Mouse (Mus musculus) intestine, embryonic 14.5 days (tissue): ENCODE data around the gene BC034090. TPM values are rescaled to one million over a fixed set of nuclear protein-coding genes. Genes with fewer than 3 reads are reported as not detected.
A peak's percentile ranks its signal among the peaks of the same experiment; 100 is the strongest.

Source experiments
- ATAC-seq: fragments of 200-750 bp; cut with Nextera tagmentation; replicated peaks from 2 replicates; pipeline ENCODE4 v1.8.0; 2017; ENCODE audit warnings: low read depth, moderate number of reproducible peaks, moderate TSS enrichment, moderate library complexity; ENCODE audit not compliant: low FRiP score, low TSS enrichment
- DNase-seq: peaks from one replicate; pipeline ENCODE4 v3.0.0-alpha.2; 2018; ENCODE audit warnings: low spot score
- H3K27ac ChIP-seq: fragments of 300-500 bp; sonication (generic); 2 replicates; pipeline ENCODE4 v1.5.1; 2014; ENCODE audit warnings: low read depth, mild to moderate bottlenecking, control low read depth
- H3K27me3 ChIP-seq: fragments of 300-500 bp; sonication (generic); replicated peaks from 2 replicates; pipeline ENCODE4 v1.6.1; 2014; ENCODE audit warnings: low read length, control low read depth; ENCODE audit not compliant: control insufficient read depth, insufficient read depth
- H3K36me3 ChIP-seq: fragments of 300-500 bp; sonication (generic); 2 replicates; pipeline ENCODE4 v1.6.1; 2014; ENCODE audit warnings: low read length, control low read depth; ENCODE audit not compliant: control insufficient read depth, insufficient read depth
- H3K4me1 ChIP-seq: fragments of 300-500 bp; sonication (generic); replicated peaks from 2 replicates; pipeline ENCODE4 v1.6.1; 2014; ENCODE audit warnings: low read length, control low read depth, mixed read lengths; ENCODE audit not compliant: control insufficient read depth, insufficient read depth
- H3K4me2 ChIP-seq: fragments of 300-500 bp; sonication (generic); 2 replicates; pipeline ENCODE4 v1.6.1; 2014; ENCODE audit warnings: low read length
- H3K4me3 ChIP-seq: fragments of 300-500 bp; sonication (generic); 2 replicates; pipeline ENCODE4 v1.5.1; 2014; ENCODE audit warnings: low read depth, low read length, control low read depth, mixed read lengths
- H3K9ac ChIP-seq: fragments of 300-500 bp; sonication (generic); 2 replicates; pipeline ENCODE4 v1.6.1; 2014; ENCODE audit warnings: mild to moderate bottlenecking, low read length
- H3K9me3 ChIP-seq: fragments of 300-500 bp; sonication (generic); 2 replicates; pipeline ENCODE4 v1.6.1; 2016; ENCODE audit warnings: low read length, control low read depth; ENCODE audit not compliant: control insufficient read depth
- WGBS: fragments of 180-500 bp; shearing (Covaris S2); extraction: QIAGEN DNeasy Blood & Tissue Kit; methylation state at CpG from one replicate; pipeline ENCODE4 v1.1.7; 2014; 5-methylcytosine and 5-hydroxymethylcytosine counted together
- polyA plus RNA-seq: library from polyadenylated mRNA; unstranded; fragments of >200 nt; fragmentation: Nextera tagmentation; extraction: Ambion mirVana; gene quantifications from 2 replicates; pipeline ENCODE4 v1.2.1, GENCODE M21; 2014

The BC034090 gene
- polyA plus RNA-seq, 1 experiment from 2014 or later = 2.5 TPM

DNA sequence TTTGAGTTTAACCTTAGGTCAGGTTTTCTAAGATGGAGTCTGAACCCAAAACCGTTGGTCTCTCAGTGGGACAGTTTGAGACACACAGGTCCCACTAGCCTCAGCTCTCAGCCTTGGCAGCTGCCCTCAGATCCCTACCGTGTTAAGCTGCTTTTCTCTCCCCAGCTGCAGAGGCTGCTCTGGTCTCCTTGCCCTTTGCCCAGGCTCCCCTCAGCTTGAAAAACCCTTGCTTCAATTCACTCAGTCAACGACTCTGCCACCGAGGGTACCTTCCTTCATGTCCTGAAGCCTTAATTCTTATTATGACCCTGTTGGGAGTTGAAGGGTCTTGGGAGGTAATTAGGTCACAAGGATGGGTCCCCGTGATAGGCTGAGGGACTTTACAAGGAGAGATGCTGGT lies 5.7 kb upstream of the BC034090 start:
- Histone ChIP-seq H3K36me3 (no peaks in the 10 kb centered on the region), H3K9me3 (no peaks in the 10 kb centered on the region), H3K4me3 (no peak overlapping the region), H3K4me2 (no peak overlapping the region), H3K9ac (no peak overlapping the region), H3K27me3 (no peaks in the 10 kb centered on the region; the same call in 1 of the 2 replicates), H3K4me1 (no peaks in the 10 kb centered on the region), H3K27ac (no peak overlapping the region)
- DNase-seq (no peak), ATAC-seq (no peak)
- 44% methylated on average over 5 of the region's 5 CpGs for WGBS

DNA sequence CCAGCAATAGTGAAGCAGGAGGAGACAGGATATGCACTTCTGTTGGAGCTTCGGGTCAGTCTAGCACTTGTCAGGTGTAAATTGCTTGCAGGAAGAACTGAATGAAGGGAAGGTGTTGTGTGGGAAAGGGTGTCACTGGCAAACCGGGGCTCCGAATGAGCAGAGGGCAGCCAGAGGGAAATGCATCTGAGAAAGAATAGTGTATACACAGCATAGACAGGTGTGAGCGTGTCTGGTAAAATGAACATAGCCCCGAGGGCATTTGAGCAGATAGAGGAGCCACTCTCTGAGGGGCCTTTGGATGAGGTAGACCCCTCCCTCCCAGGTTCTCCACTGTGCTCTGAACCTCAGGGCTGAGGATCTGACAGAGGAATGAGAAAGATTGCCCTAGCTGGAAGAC lies 3.8 kb upstream of the BC034090 start:
- no peak for DNase-seq
- 46% methylated on average over 5 of the region's 5 CpGs for WGBS
- H3K4me3 ChIP-seq = no peak overlapping the region
- ATAC-seq = no peak
- H3K9ac ChIP-seq = no peak overlapping the region
- H3K9me3 ChIP-seq = no peaks in the 10 kb centered on the region
- no peak overlapping the region for H3K27ac ChIP-seq
- H3K36me3 ChIP-seq = no peaks in the 10 kb centered on the region
- no peak overlapping the region for H3K4me2 ChIP-seq
- H3K27me3 ChIP-seq = no peaks in the 10 kb centered on the region; the same call in 1 of the 2 replicates
- H3K4me1 ChIP-seq = no peaks in the 10 kb centered on the region; the same call in 1 of the 2 replicates

DNA sequence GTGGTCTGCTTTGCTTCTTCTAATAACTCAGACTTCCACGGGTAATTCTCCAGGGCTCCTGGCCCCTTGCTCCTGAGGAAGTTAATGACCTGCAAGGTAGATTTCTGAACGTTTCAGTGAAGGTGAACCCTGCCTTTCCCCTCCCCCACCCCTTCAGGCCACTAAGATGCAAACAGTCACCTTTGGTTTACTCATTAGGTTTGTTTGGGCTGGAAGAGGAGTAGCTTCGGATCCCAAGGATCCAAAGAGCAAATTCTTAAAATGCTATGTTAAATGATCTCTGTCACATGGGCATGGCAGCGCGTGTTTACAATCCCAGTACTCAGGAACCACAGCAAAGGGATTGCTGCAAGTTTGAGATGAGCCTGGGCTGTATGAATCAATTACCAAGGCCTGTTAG lies 3.2 kb upstream of the BC034090 start:
- Histone ChIP-seq H3K4me2 (no peak overlapping the region), H3K27ac (no peak overlapping the region), H3K27me3 (no peaks in the 10 kb centered on the region; the same call in 1 of the 2 replicates), H3K4me1 (no peaks in the 10 kb centered on the region; the same call in 1 of the 2 replicates), H3K36me3 (no peaks in the 10 kb centered on the region), H3K9ac (no peak overlapping the region), H3K4me3 (no peak overlapping the region), H3K9me3 (no peaks in the 10 kb centered on the region)
- 15% methylated on average over 5 of the region's 5 CpGs for WGBS
- no peak for ATAC-seq
- no peak for DNase-seq

DNA sequence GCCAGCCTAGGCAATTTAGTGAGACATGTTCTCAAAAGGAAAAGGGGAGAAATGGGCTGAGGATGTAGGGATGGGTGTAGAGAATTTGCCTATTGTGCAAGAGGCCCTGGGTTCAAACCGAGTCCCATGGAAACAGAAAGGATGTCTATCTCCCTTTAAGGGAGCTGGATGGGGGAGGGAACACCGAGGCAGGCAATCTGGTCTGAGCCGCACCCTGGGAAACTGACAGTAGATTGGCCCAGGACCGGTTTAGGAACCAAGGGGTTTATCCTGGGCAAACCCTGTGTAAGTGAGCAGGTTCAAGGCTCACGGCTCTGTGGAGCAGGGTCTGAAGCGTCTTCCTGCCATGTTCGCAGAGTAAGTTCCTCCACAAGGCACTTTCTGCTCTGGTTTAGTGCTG lies 1.3 kb upstream of the BC034090 start:
- H3K9ac ChIP-seq = no peak overlapping the region
- peaks cover 4% of the 10 kb centered on the region; the same call in 1 of the 2 replicates for H3K36me3 ChIP-seq
- H3K27ac ChIP-seq = no peak overlapping the region
- ATAC-seq (no peak), DNase-seq (no peak)
- no peaks in the 10 kb centered on the region; the same call in 1 of the 2 replicates for H3K4me1 ChIP-seq
- no peaks in the 10 kb centered on the region for H3K9me3 ChIP-seq
- H3K4me2 ChIP-seq = peak overlapping the region; percentile 82
- no peaks in the 10 kb centered on the region; the same call in 1 of the 2 replicates for H3K27me3 ChIP-seq
- 70% methylated on average over 7 of the region's 7 CpGs for WGBS
- H3K4me3 ChIP-seq = 0 out of 2 replicates have a peak overlapping the region, but pooled peaks have one; percentile 56

DNA sequence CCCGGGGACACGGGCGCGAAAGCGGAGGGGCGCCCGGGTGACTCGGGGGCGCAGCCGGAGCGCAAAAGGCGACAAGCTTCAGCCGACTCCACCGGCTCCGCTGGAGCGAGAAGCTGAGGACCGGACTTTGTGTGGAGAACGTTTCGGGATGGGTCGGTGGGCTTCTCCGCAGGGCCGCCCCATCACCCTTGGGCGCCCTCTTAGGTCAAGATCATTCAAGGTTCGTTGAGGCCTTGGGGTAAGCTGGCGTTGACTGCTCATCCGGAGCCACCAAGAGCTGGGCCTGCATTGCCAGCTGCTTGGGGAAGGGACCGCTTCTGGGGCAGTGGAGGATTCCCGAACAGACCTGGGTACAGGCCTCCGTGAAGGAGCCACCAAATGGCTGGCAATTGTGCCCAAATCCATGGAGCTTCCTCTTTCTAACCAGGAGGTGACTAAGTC lies 547 bp upstream of the BC034090 start:
- Histone ChIP-seq H3K9me3 (no peaks in the 10 kb centered on the region), H3K27me3 (no peaks in the 10 kb centered on the region; the same call in 1 of the 2 replicates), H3K4me2 (peak overlapping the region; percentile 82), H3K9ac (peak overlapping the region; percentile 91), H3K36me3 (peaks cover 6% of the 10 kb centered on the region; the same call in 1 of the 2 replicates), H3K27ac (peak overlapping the region; percentile 70), H3K4me3 (peak overlapping the region; percentile 56), H3K4me1 (no peaks in the 10 kb centered on the region; the same call in 1 of the 2 replicates)
- 6% methylated on average over 29 of the region's 29 CpGs for WGBS
- peak; percentile 7; the same call in 1 of the 2 replicates for ATAC-seq
- peak; percentile 75 for DNase-seq

DNA sequence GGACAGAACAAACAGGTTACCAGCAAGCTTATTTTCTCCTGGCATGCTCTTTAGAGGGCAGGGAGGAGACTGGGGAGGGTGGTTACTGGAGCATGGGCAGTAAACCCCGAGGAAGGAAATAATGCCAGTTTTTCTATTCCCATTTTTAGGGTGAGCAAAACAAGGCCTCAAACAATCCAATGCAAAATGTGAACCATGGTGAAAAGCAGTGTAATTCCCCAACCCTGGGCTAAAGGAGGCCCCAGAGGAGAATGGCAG lies 1.8 kb downstream of the BC034090 start:
- ATAC-seq (no peak), DNase-seq (no peak)
- H3K4me3 ChIP-seq = no peak overlapping the region
- WGBS = 65% methylated on average over 1 of the region's 1 CpGs
- H3K4me1 ChIP-seq = peaks cover 6% of the 10 kb centered on the region
- H3K9me3 ChIP-seq = no peaks in the 10 kb centered on the region
- H3K9ac ChIP-seq = no peak overlapping the region
- peaks cover 6% of the 10 kb centered on the region; the same call in 1 of the 2 replicates for H3K36me3 ChIP-seq
- no peak overlapping the region for H3K27ac ChIP-seq
- no peaks in the 10 kb centered on the region; the same call in 1 of the 2 replicates for H3K27me3 ChIP-seq
- no peak overlapping the region for H3K4me2 ChIP-seq

DNA sequence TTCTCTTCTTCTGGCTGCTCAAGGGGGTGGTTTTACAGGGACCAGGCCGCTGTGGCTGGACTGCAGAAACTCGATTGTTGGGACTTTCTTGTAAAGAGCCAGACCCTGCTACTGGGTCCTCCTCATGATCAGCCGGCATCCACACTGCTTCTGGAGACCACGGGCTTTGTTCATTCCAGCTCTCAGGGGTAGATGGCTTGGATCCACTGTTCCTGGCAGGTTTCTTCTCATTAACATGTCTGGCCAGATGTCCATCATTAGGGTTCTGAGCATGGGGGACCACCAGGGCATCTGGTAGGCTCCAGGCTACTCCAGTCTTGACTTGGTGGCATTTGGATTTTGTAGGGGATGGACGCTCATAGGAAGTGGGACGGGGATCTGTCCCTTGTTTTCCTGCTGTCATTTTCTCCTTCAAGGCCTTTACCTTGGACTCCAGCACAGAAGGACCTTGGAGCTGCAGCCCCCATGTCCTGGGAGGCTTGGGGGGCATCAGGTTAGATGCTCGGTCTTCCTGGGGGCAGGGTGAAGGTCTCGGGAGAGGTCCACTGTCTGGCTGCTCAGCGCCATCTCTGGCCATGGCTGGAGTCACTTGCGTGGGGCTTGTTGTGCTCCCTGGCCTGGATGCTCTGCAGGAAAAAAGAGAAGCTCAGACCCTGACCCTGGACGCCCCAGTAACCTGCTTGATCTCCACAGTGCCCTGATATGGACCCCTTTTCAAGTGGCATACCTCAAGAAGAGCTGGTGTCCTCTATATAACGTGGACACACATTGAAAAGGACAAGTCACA lies 2.4 kb downstream of the BC034090 start:
- H3K4me1 ChIP-seq = peaks cover 11% of the 10 kb centered on the region
- WGBS = 80% methylated on average over 12 of the region's 12 CpGs

DNA sequence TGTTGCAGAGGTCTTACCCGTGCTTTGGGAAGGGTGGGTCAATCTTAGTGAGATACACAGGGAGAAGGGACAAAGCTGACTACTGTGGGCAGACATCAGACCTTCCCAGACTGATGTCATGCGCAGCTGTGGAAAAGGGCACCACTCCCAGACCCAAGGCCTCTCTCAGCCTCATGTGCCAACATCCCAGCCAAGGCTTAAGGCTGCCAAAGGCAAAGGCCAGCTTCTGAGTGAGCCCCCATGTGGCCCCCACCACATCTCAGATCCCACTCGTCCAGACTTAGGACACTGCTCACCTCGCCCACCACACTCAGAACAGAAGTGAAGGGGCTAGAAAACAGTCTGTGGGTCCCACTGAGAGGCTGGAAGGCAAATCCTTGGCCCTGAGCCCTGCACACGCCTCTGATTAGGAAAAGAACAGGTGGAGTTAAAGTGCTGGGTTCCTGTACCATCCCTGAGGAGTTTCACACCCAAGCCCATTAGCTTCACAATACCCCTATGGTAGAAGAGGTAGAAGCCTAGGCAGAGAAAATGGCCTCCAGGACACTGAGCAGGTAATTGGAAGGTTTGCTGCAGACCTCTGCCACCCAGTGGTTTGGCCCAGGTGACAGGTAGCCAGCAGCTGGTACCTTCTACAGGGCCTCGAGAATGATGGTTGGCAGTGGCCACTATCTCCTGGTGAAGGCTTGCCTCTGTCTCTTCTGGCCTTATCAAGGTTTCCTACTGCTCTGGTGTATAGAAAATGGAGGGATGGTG lies 4.1 kb downstream of the BC034090 start:
- Histone ChIP-seq H3K27ac (no peak overlapping the region), H3K9me3 (no peaks in the 10 kb centered on the region), H3K4me3 (no peak overlapping the region), H3K9ac (no peak overlapping the region), H3K27me3 (no peaks in the 10 kb centered on the region; the same call in 1 of the 2 replicates), H3K4me2 (no peak overlapping the region), H3K4me1 (peaks cover 25% of the 10 kb centered on the region), H3K36me3 (peaks cover 6% of the 10 kb centered on the region; the same call in 1 of the 2 replicates)
- whole genome bisulfite sequencing = 89% methylated on average over 6 of the region's 6 CpGs
- DNase-seq (no peak), ATAC-seq (no peak)

More for the DNA sequence above, 2.4 kb downstream of the BC034090 start:
- Histone ChIP-seq H3K36me3 (peaks cover 6% of the 10 kb centered on the region; the same call in 1 of the 2 replicates), H3K27ac (no peak overlapping the region), H3K4me2 (no peak overlapping the region), H3K9ac (no peak overlapping the region), H3K4me3 (no peak overlapping the region), H3K9me3 (no peaks in the 10 kb centered on the region), H3K27me3 (no peaks in the 10 kb centered on the region; the same call in 1 of the 2 replicates)
- ATAC-seq (no peak), DNase-seq (no peak)
